Mouse (Mus musculus): ENCODE results near the gene Srek1.

- TF ChIP-seq CTCF (IDR thresholded peaks at IDR 0.05 in 2 of 3, conservative IDR thresholded peaks at IDR 0.05 in 1 of 3; ENCODE audit: control insufficient read depth in 1 of 3, insufficient read depth in 1 of 3, low read depth in 2 of 3, low read length in 3 of 3, poor library complexity in 1 of 3, severe bottlenecking in 1 of 3) (no peak), SIN3A (IDR thresholded peaks at IDR 0.05; ENCODE audit: low read length) (no peak), JUND (IDR thresholded peaks at IDR 0.05; ENCODE audit: low read depth, low read length) (no peak), USF2 (IDR thresholded peaks at IDR 0.05; ENCODE audit: borderline replicate concordance in 1 of 2, insufficient read depth in 1 of 2, low read depth in 1 of 2, low read length in 2 of 2) (no peak)
Observed at GRCm38 (mm10) chr13:103777126-103777525, 2.7 kb upstream of the Srek1 start.

All from MEL (cell line).